Mouse (Mus musculus): ENCODE measurements around the gene Srsf11.

GRCm38 (mm10) chr3:157971151-157971550 lies 65.3 kb downstream of the Srsf11 start:
- no peak for TF ChIP-seq CTCF (IDR thresholded peaks at IDR 0.05; ENCODE audit: low read depth)
- TF ChIP-seq EP300 (IDR thresholded peaks at IDR 0.05; ENCODE audit: low read depth), result no peak
